Mouse (Mus musculus): ENCODE data around the gene Ptrh1. TPM values are rescaled to one million over a fixed set of nuclear protein-coding genes. Genes with fewer than 3 reads are reported as not detected.
A peak's percentile ranks its signal among the peaks of the same experiment; 100 is the strongest.

The Ptrh1 gene
- total RNA-seq, 1 experiment from 2014 or later, result not detected

- ATAC-seq (ENCODE audit: extremely low read depth, insufficient number of reproducible peaks, low FRiP score, poor library complexity, severe bottlenecking), result no peak
Observed at GRCm38 (mm10) chr2:32750887-32751664, 24.5 kb upstream of the Ptrh1 start.

- ATAC-seq (ENCODE audit: extremely low read depth, insufficient number of reproducible peaks, low FRiP score, poor library complexity, severe bottlenecking), result no peak
Observed at GRCm38 (mm10) chr2:32751665-32752033, 23.9 kb upstream of the Ptrh1 start.

- no peak for ATAC-seq (ENCODE audit: extremely low read depth, insufficient number of reproducible peaks, low FRiP score, poor library complexity, severe bottlenecking)
Observed at GRCm38 (mm10) chr2:32752181-32752580, 23.4 kb upstream of the Ptrh1 start.

- ATAC-seq (ENCODE audit: extremely low read depth, insufficient number of reproducible peaks, low FRiP score, poor library complexity, severe bottlenecking), result no peak
Observed at GRCm38 (mm10) chr2:32756674-32757055, 18.9 kb upstream of the Ptrh1 start.

GRCm38 (mm10) chr2:32757056-32757845 lies 18.3 kb upstream of the Ptrh1 start, which contains the start of gene Tor2a:
Gene Tor2a, plus strand, starts transcription at chr2:32757234.
- ATAC-seq (ENCODE audit: extremely low read depth, insufficient number of reproducible peaks, low FRiP score, poor library complexity, severe bottlenecking), result peak; percentile 96

GRCm38 (mm10) chr2:32758503-32758902 lies 17.1 kb upstream of the Ptrh1 start:
- ATAC-seq (ENCODE audit: extremely low read depth, insufficient number of reproducible peaks, low FRiP score, poor library complexity, severe bottlenecking), result no peak

- ATAC-seq (ENCODE audit: extremely low read depth, insufficient number of reproducible peaks, low FRiP score, poor library complexity, severe bottlenecking), result no peak
Observed at GRCm38 (mm10) chr2:32759001-32759400, 16.6 kb upstream of the Ptrh1 start.

GRCm38 (mm10) chr2:32761361-32761760 lies 14.2 kb upstream of the Ptrh1 start:
- ATAC-seq (ENCODE audit: extremely low read depth, insufficient number of reproducible peaks, low FRiP score, poor library complexity, severe bottlenecking), result no peak

- ATAC-seq (ENCODE audit: extremely low read depth, insufficient number of reproducible peaks, low FRiP score, poor library complexity, severe bottlenecking), result no peak
Observed at GRCm38 (mm10) chr2:32761859-32762258, 13.7 kb upstream of the Ptrh1 start.

GRCm38 (mm10) chr2:32763353-32763752 lies 12.2 kb upstream of the Ptrh1 start:
- ATAC-seq (ENCODE audit: extremely low read depth, insufficient number of reproducible peaks, low FRiP score, poor library complexity, severe bottlenecking), result no peak

- ATAC-seq (ENCODE audit: extremely low read depth, insufficient number of reproducible peaks, low FRiP score, poor library complexity, severe bottlenecking), result no peak
Observed at GRCm38 (mm10) chr2:32767241-32767640, 8.3 kb upstream of the Ptrh1 start.

GRCm38 (mm10) chr2:32768661-32769285 lies 6.8 kb upstream of the Ptrh1 start:
- no peak for ATAC-seq (ENCODE audit: extremely low read depth, insufficient number of reproducible peaks, low FRiP score, poor library complexity, severe bottlenecking)

- no peak for ATAC-seq (ENCODE audit: extremely low read depth, insufficient number of reproducible peaks, low FRiP score, poor library complexity, severe bottlenecking)
Observed at GRCm38 (mm10) chr2:32769327-32770085, 6.1 kb upstream of the Ptrh1 start.

GRCm38 (mm10) chr2:32771886-32772285 lies 3.7 kb upstream of the Ptrh1 start:
- ATAC-seq (ENCODE audit: extremely low read depth, insufficient number of reproducible peaks, low FRiP score, poor library complexity, severe bottlenecking), result no peak

- ATAC-seq (ENCODE audit: extremely low read depth, insufficient number of reproducible peaks, low FRiP score, poor library complexity, severe bottlenecking), result no peak
Observed at GRCm38 (mm10) chr2:32772626-32773279, 2.8 kb upstream of the Ptrh1 start.

GRCm38 (mm10) chr2:32776192-32776591 lies 606 bp downstream of the Ptrh1 start:
- ATAC-seq (ENCODE audit: extremely low read depth, insufficient number of reproducible peaks, low FRiP score, poor library complexity, severe bottlenecking), result no peak

- no peak for ATAC-seq (ENCODE audit: extremely low read depth, insufficient number of reproducible peaks, low FRiP score, poor library complexity, severe bottlenecking)
Observed at GRCm38 (mm10) chr2:32778081-32778480, 2.5 kb downstream of the Ptrh1 start.

- ATAC-seq (ENCODE audit: extremely low read depth, insufficient number of reproducible peaks, low FRiP score, poor library complexity, severe bottlenecking), result 0 out of 2 replicates have a peak, but pooled peaks have one; percentile 7
Observed at GRCm38 (mm10) chr2:32779131-32779530, 3.5 kb downstream of the Ptrh1 start.

GRCm38 (mm10) chr2:32779714-32780113 lies 4.1 kb downstream of the Ptrh1 start:
- ATAC-seq (ENCODE audit: extremely low read depth, insufficient number of reproducible peaks, low FRiP score, poor library complexity, severe bottlenecking), result no peak
